In the genomic region with DNA sequence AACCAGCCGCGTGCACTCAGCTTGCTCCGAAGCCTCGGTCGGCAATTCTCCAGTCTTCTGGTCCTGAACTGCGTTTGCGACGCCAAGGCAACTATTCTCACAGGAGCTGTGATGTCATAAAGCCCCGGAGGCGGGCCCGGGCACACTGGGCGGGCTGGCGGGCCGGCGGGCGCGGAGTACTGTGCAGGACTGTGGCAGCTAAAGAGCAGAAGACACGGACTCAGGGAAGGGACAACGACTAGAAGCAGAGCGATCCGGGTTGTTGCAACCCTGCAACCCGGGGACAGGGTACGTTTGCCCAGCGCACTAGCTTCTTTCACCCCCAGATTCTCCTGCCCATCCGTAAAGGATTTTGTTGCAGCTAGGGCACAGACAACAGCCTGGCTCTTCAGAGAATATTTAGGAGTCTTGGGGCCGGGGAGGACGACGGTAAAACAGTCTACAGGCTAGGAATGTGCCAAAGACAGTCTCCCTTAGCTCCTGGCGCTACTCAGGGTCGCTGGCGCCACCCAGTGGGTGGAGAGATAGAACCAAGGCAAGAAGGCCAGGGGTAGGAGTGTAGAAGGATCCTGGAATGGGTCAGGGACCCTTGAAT, we compare ENCODE assay signal across 8 mouse cellular contexts. TPM values are rescaled to one million over a fixed set of nuclear protein-coding genes. Genes with fewer than 3 reads are reported as not detected.
DNase-seq lines count a peak whose midpoint lies in the region; ATAC-seq and TF ChIP-seq lines count a peak whose summit lies in the region.

A gene (minus strand): TSS at position 418 of the 595 bp plus-strand sequence.

- intact Hi-C loops in heart, postnatal 36 days (cut with DNase I), result no loop called here

- ATAC-seq in liver, postnatal 0 days, result peak; percentile 82
- peak; percentile 87 for ATAC-seq in neural tube, embryonic 15.5 days (ENCODE audit: low FRiP score)

- no peak for TF ChIP-seq EP300 in liver, postnatal 0 days (IDR thresholded peaks at IDR 0.05; ENCODE audit: low read depth)

- peak within 1 kb of the TSS; percentile 50 for H3K9ac ChIP-seq in liver, postnatal 0 days (replicated peaks)
- peak within 1 kb of the TSS; percentile 37 for H3K9ac ChIP-seq in neural tube, embryonic 15.5 days (replicated peaks)

- no peaks in the 10 kb centered on the region for H3K27me3 ChIP-seq in cerebellum, adult 2 months (ENCODE audit: control insufficient read depth, insufficient read depth, low read length)
- no peaks in the 10 kb centered on the region for H3K27me3 ChIP-seq in liver, postnatal 0 days (ENCODE audit: insufficient read depth, low read length)
- H3K27me3 ChIP-seq in neural tube, embryonic 15.5 days (replicated peaks), result peaks cover 10% of the 10 kb centered on the region; the same call in 1 of the 2 replicates

- TF ChIP-seq CTCF in cerebellum, adult 2 months (IDR thresholded peaks at IDR 0.05; ENCODE audit: borderline replicate concordance, insufficient read depth, low read depth, low read length), result peak; percentile 69
- TF ChIP-seq CTCF in liver, postnatal 0 days (IDR thresholded peaks at IDR 0.05; ENCODE audit: low read depth), result peak; percentile 69

- H3K4me2 ChIP-seq in liver, postnatal 0 days (ENCODE audit: low read depth, low read length), result peak within 1 kb of the TSS; percentile 73
- peak within 1 kb of the TSS; percentile 77 for H3K4me2 ChIP-seq in neural tube, embryonic 15.5 days

- no peaks in the 10 kb centered on the region for H3K4me1 ChIP-seq in cerebellum, adult 2 months (ENCODE audit: control insufficient read depth, insufficient read depth, low read length)
- peaks cover 9% of the 10 kb centered on the region; the same call in 1 of the 2 replicates for H3K4me1 ChIP-seq in liver, postnatal 0 days (ENCODE audit: insufficient read depth)
- peaks cover 14% of the 10 kb centered on the region for H3K4me1 ChIP-seq in neural tube, embryonic 15.5 days

- no peaks in the 10 kb centered on the region for H3K36me3 ChIP-seq in liver, postnatal 0 days (replicated peaks; ENCODE audit: insufficient read depth, low read length)
- no peaks in the 10 kb centered on the region for H3K36me3 ChIP-seq in neural tube, embryonic 15.5 days

- TF ChIP-seq POLR2A in cerebellum, adult 2 months (IDR thresholded peaks at IDR 0.05; ENCODE audit: borderline replicate concordance, insufficient read depth, low read length), result no peak

- peak within 1 kb of the TSS; percentile 59 for H3K4me3 ChIP-seq in cerebellum, adult 2 months (replicated peaks; ENCODE audit: insufficient read depth, low read depth, low read length)
- H3K4me3 ChIP-seq in liver, postnatal 0 days (ENCODE audit: low read depth, low read length), result peak within 1 kb of the TSS; percentile 39
- H3K4me3 ChIP-seq in neural tube, embryonic 15.5 days (replicated peaks), result peak within 1 kb of the TSS; percentile 43

- H3K27ac ChIP-seq in cerebellum, adult 2 months (ENCODE audit: insufficient read depth, low read length), result no peak within 1 kb of the TSS
- H3K27ac ChIP-seq in liver, postnatal 0 days (ENCODE audit: low read depth), result no peak within 1 kb of the TSS
- H3K27ac ChIP-seq in neural tube, embryonic 15.5 days (replicated peaks), result peak within 1 kb of the TSS; percentile 75

- peak; percentile 91 for DNase-seq in NIH3T3 (ENCODE audit: low read depth)
- DNase-seq in cerebellum, adult 2 months, result peak; percentile 69 to 75
- DNase-seq in forelimb bud, embryonic 11.5 days (ENCODE audit: low read depth, low spot score), result peak; percentile 69
- peak; percentile 71 to 74 for DNase-seq in heart, postnatal 36 days
- DNase-seq in layer of hippocampus, adult 18-20 months (ENCODE audit: low spot score in 2 of 2), result peak; percentile 60 to 83
- peak; percentile 68 for DNase-seq in liver, postnatal 0 days
- DNase-seq in thymus, postnatal 36 days, result peak; percentile 40

- WGBS in cerebellum, adult 2 months, result 1% methylated on average over 31 of the region's 31 CpGs
- under 1% methylated on average over 31 of the region's 31 CpGs for WGBS in liver, postnatal 0 days (ENCODE audit: insufficient replicate concordance)
- WGBS in neural tube, embryonic 15.5 days, result under 1% methylated on average over 31 of the region's 31 CpGs

- H3K9me3 ChIP-seq in liver, postnatal 0 days (ENCODE audit: low read length), result no peaks in the 10 kb centered on the region
- no peaks in the 10 kb centered on the region for H3K9me3 ChIP-seq in neural tube, embryonic 15.5 days (replicated peaks)

RNA-seq across cellular contexts. Expression of the gene that starts here (rescaled TPM):
- 5.3 and 5.5 TPM in 2 replicates for polyA plus RNA-seq in cerebellum, adult 2 months (2012; rRNA removed)
- total RNA-seq in heart, postnatal 36 days (2021), result under 1 TPM in 1 of 2 experiments, not detected in 1; 0.35 TPM
- 10 to 100 TPM; 12.6 to 19.4 TPM for total RNA-seq in layer of hippocampus, adult 18-20 months (2021)
- polyA plus RNA-seq in liver, postnatal 0 days (2015; fragmentation: Nextera tagmentation; extraction: Ambion mirVana), result 0.06 TPM in 1 of 2 replicates, not detected in the other
- polyA plus RNA-seq in neural tube, embryonic 15.5 days (2015; fragmentation: Nextera tagmentation; extraction: Ambion mirVana), result 7.5 and 7.7 TPM in 2 replicates

Comparison
In these comparisons a context has a peak if more than half of its experiments do, and no peak if none do; other contexts are left out.
1. RNA of the gene that starts here (total RNA-seq): 12.6 to 19.4 TPM in layer of hippocampus, adult 18-20 months; 0.35 TPM in heart, postnatal 36 days; every median in the first group is over 10 times any median in the second.
2. Peak in DNase-seq in heart, postnatal 36 days; RNA of the gene not detected or under 1 TPM.
3. Peak in DNase-seq, ATAC-seq, H3K4me3 ChIP-seq, H3K9ac ChIP-seq and H3K4me2 ChIP-seq in liver, postnatal 0 days; RNA of the gene not detected or under 1 TPM.
4. DNase-seq: peak in every context shown above with its lines; median percentile 91 in NIH3T3; 72 in heart, postnatal 36 days; 72 in cerebellum, adult 2 months; 72 in layer of hippocampus, adult 18-20 months; 69 in forelimb bud, embryonic 11.5 days; 68 in liver, postnatal 0 days; 40 in thymus, postnatal 36 days.
5. Peak in every context shown above with its lines, with median percentiles within 50 percentile points of each other: H3K4me3 ChIP-seq.